Mouse (Mus musculus): Measurements from ENCODE around the gene Trank1. TPM values are rescaled to one million over a fixed set of nuclear protein-coding genes. Genes with fewer than 3 reads are reported as not detected.

Trank1 gene
- total and polyA plus RNA-seq, 3 experiments, result 0.13 to 0.66 (median 0.34) TPM

- TF ChIP-seq GABPA (IDR thresholded peaks at IDR 0.05; ENCODE audit: insufficient replicate concordance, low read depth, low read length) (no peak), ZNF384 (IDR thresholded peaks at IDR 0.05; ENCODE audit: low read depth, low read length) (no peak), ETS1 (conservative IDR thresholded peaks at IDR 0.05; ENCODE audit: low read depth, low read length) (no peak), RCOR1 (conservative IDR thresholded peaks at IDR 0.05; ENCODE audit: low read depth, low read length) (no peak), POLR2A (IDR thresholded peaks at IDR 0.05; ENCODE audit: low read depth, low read length) (no peak), SIN3A (IDR thresholded peaks at IDR 0.05; ENCODE audit: low read length) (no peak), CHD2 (IDR thresholded peaks at IDR 0.05; ENCODE audit: low read length) (no peak), USF1 (IDR thresholded peaks at IDR 0.05; ENCODE audit: low read depth, low read length) (no peak), IRF4 (IDR thresholded peaks at IDR 0.05; ENCODE audit: low read depth, low read length) (no peak), SMC3 (IDR thresholded peaks at IDR 0.05; ENCODE audit: low read depth, low read length) (no peak), MAFK (IDR thresholded peaks at IDR 0.05; ENCODE audit: insufficient replicate concordance, low read length) (no peak), JUND (conservative IDR thresholded peaks at IDR 0.05; ENCODE audit: low read depth, low read length) (no peak), MXI1 (IDR thresholded peaks at IDR 0.05; ENCODE audit: low read depth, low read length) (no peak), PAX5 (IDR thresholded peaks at IDR 0.05; ENCODE audit: low read length) (no peak), POLR2AphosphoS2 (IDR thresholded peaks at IDR 0.05; ENCODE audit: low read depth, low read length) (no peak), CHD1 (IDR thresholded peaks at IDR 0.05; ENCODE audit: low read depth, low read length) (no peak), NELFE (IDR thresholded peaks at IDR 0.05; ENCODE audit: low read depth, low read length) (no peak), MAX (IDR thresholded peaks at IDR 0.05; ENCODE audit: low read length) (no peak), MYC (IDR thresholded peaks at IDR 0.05; ENCODE audit: low read depth, low read length) (no peak)
- H3K36me3 ChIP-seq (replicated peaks in 1 of 2; ENCODE audit: control insufficient read depth in 1 of 2, insufficient read depth in 1 of 2, low read length in 1 of 2), result no peaks in the 10 kb centered on the region
- H3K4me1 ChIP-seq (ENCODE audit: control insufficient read depth in 1 of 2, insufficient read depth in 2 of 2), result no peaks in the 10 kb centered on the region
- H3K9me3 ChIP-seq (replicated peaks; ENCODE audit: low read length), result no peaks in the 10 kb centered on the region
- no peaks in the 10 kb centered on the region for H3K79me2 ChIP-seq (replicated peaks; ENCODE audit: control insufficient read depth, extremely low read depth, insufficient read depth, poor library complexity, severe bottlenecking)
- in situ Hi-C loops (cut with MboI; ENCODE audit: low pct_ligation_motif_present, low pct_unique_long_range_greater_than_20kb, low sequenced_read_pairs), result loop anchor here (10.0 kb wide), 1 partner anchor 52 kb away; no protein-coding TSS in a partner anchor
- no peak overlapping the region for H3K4me3 ChIP-seq (replicated peaks in 1 of 3; ENCODE audit: low read depth in 2 of 3, low read length in 2 of 3, poor library complexity in 1 of 3)
- no peak for DNase-seq (ENCODE audit: extremely low read depth)
- dilution Hi-C loops (cut with MboI; ENCODE audit: extremely low pct_ligation_motif_present, extremely low pct_unique_long_range_greater_than_20kb, low sequenced_read_pairs), result no loop called here
- no peak overlapping the region for H3K27ac ChIP-seq (ENCODE audit: insufficient read depth, low read depth)
- no peaks in the 10 kb centered on the region for H3K27me3 ChIP-seq (replicated peaks)
- H3K9ac ChIP-seq (ENCODE audit: insufficient read depth, low read depth), result no peak overlapping the region
- no peak overlapping the region for H3K4me2 ChIP-seq (ENCODE audit: insufficient read depth, low read depth, poor library complexity, severe bottlenecking)
These were observed 111.0 kb downstream of the Trank1 start for GRCm38 (mm10) chr9:111422567-111422966.

DNA sequence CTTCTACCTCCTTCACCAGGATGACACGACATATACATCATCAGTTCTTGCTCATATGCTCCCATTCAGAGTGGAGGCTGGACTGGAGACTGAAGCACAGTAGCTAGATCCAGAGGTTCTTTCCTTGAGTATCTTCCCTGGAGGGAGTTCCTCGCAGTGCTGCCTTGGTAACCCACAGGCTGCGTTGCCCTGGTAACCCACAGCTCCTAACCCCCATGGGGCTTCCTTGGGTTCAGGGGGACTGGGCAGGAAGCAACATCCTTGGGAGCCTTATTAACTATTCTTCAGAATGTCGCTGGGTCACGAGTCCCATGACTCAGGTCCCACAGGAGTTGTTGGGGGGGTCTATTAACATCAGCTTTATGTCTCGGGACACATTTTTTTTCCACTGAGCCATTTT, 113.6 kb downstream of the Trank1 start:
- no peak overlapping the region for H3K4me2 ChIP-seq (ENCODE audit: insufficient read depth, low read depth, poor library complexity, severe bottlenecking)
- H3K27me3 ChIP-seq (replicated peaks), result no peaks in the 10 kb centered on the region
- in situ Hi-C loops (cut with MboI; ENCODE audit: low pct_ligation_motif_present, low pct_unique_long_range_greater_than_20kb, low sequenced_read_pairs), result loop anchor here (10.0 kb wide), 1 partner anchor 50 kb away; no protein-coding TSS in a partner anchor
- H3K9ac ChIP-seq (ENCODE audit: insufficient read depth, low read depth), result no peak overlapping the region
- TF ChIP-seq CHD1 (IDR thresholded peaks at IDR 0.05; ENCODE audit: low read depth, low read length) (no peak), JUN (IDR thresholded peaks at IDR 0.05; ENCODE audit: insufficient read depth, low read depth, low read length) (no peak), POLR2AphosphoS2 (IDR thresholded peaks at IDR 0.05; ENCODE audit: low read depth, low read length) (no peak), JUND (conservative IDR thresholded peaks at IDR 0.05; ENCODE audit: low read depth, low read length) (no peak), SMC3 (IDR thresholded peaks at IDR 0.05; ENCODE audit: low read depth, low read length) (no peak), NELFE (IDR thresholded peaks at IDR 0.05; ENCODE audit: low read depth, low read length) (no peak), ZKSCAN1 (IDR thresholded peaks at IDR 0.05; ENCODE audit: borderline replicate concordance, low read depth, low read length) (no peak), RCOR1 (conservative IDR thresholded peaks at IDR 0.05; ENCODE audit: low read depth, low read length) (no peak), ZMIZ1 (IDR thresholded peaks at IDR 0.05; ENCODE audit: low read depth, low read length) (no peak)
- dilution Hi-C loops (cut with MboI; ENCODE audit: extremely low pct_ligation_motif_present, extremely low pct_unique_long_range_greater_than_20kb, low sequenced_read_pairs), result no loop called here
- no peak for DNase-seq (ENCODE audit: extremely low read depth)
- H3K36me3 ChIP-seq (replicated peaks in 1 of 2; ENCODE audit: control insufficient read depth in 1 of 2, insufficient read depth in 1 of 2, low read length in 1 of 2), result no peaks in the 10 kb centered on the region
- no peaks in the 10 kb centered on the region for H3K9me3 ChIP-seq (replicated peaks; ENCODE audit: low read length)
- no peak overlapping the region for H3K27ac ChIP-seq (ENCODE audit: insufficient read depth, low read depth)
- H3K79me2 ChIP-seq (replicated peaks; ENCODE audit: control insufficient read depth, extremely low read depth, insufficient read depth, poor library complexity, severe bottlenecking), result no peaks in the 10 kb centered on the region
- H3K4me1 ChIP-seq (ENCODE audit: control insufficient read depth in 1 of 2, insufficient read depth in 2 of 2), result no peaks in the 10 kb centered on the region
- H3K4me3 ChIP-seq (replicated peaks in 1 of 3; ENCODE audit: low read depth in 2 of 3, low read length in 2 of 3, poor library complexity in 1 of 3), result no peak overlapping the region
